Mouse (Mus musculus) brain, adult 2 months (tissue): ENCODE results near the gene Slc24a3.

Source experiments
- DNase-seq: peaks from one replicate; pipeline ENCODE4 v3.0.0; 2011; ENCODE audit warnings: low read depth, low spot score

Gene Slc24a3

GRCm38 (mm10) chr2:145279336-145279735 is 111.8 kb downstream of the Slc24a3 start:
- DNase-seq: no peak

- no peak for DNase-seq
These were observed 116.2 kb downstream of the Slc24a3 start for GRCm38 (mm10) chr2:145283746-145284145.

- no peak for DNase-seq
These were observed 120.9 kb downstream of the Slc24a3 start for GRCm38 (mm10) chr2:145288501-145288900.

GRCm38 (mm10) chr2:145291473-145291872 is 123.9 kb downstream of the Slc24a3 start:
- DNase-seq: peak; percentile 31

- no peak for DNase-seq
These were observed 124.6 kb downstream of the Slc24a3 start for GRCm38 (mm10) chr2:145292196-145292595.

GRCm38 (mm10) chr2:145292816-145293215 is 125.3 kb downstream of the Slc24a3 start:
- DNase-seq: no peak

- DNase-seq: no peak
These were observed 129.4 kb downstream of the Slc24a3 start for GRCm38 (mm10) chr2:145296906-145297305.

GRCm38 (mm10) chr2:145299914-145300699 is 132.6 kb downstream of the Slc24a3 start:
- DNase-seq: peak; percentile 44

GRCm38 (mm10) chr2:145307231-145307883 is 139.8 kb downstream of the Slc24a3 start:
- DNase-seq: no peak

GRCm38 (mm10) chr2:145318916-145319315 is 151.4 kb downstream of the Slc24a3 start:
- DNase-seq: no peak

- no peak for DNase-seq
These were observed 153.7 kb downstream of the Slc24a3 start for GRCm38 (mm10) chr2:145321287-145321686.

- no peak for DNase-seq
These were observed 154.2 kb downstream of the Slc24a3 start for GRCm38 (mm10) chr2:145321755-145322154.

- DNase-seq: no peak
These were observed 156.9 kb downstream of the Slc24a3 start for GRCm38 (mm10) chr2:145324477-145324876.

- peak; percentile 56 for DNase-seq
These were observed 158.3 kb downstream of the Slc24a3 start for GRCm38 (mm10) chr2:145325852-145326251.

- no peak for DNase-seq
These were observed 159.0 kb downstream of the Slc24a3 start for GRCm38 (mm10) chr2:145326544-145326943.

GRCm38 (mm10) chr2:145329756-145330155 is 162.2 kb downstream of the Slc24a3 start:
- DNase-seq: peak; percentile 68

GRCm38 (mm10) chr2:145331525-145331924 is 164.0 kb downstream of the Slc24a3 start:
- no peak for DNase-seq

GRCm38 (mm10) chr2:145333466-145333865 is 165.9 kb downstream of the Slc24a3 start:
- no peak for DNase-seq

GRCm38 (mm10) chr2:145336406-145336805 is 168.9 kb downstream of the Slc24a3 start:
- DNase-seq: peak; percentile 69

GRCm38 (mm10) chr2:145340816-145341215 is 173.3 kb downstream of the Slc24a3 start:
- DNase-seq: peak; percentile 82

- peak; percentile 54 for DNase-seq
These were observed 175.4 kb downstream of the Slc24a3 start for GRCm38 (mm10) chr2:145342956-145343355.

GRCm38 (mm10) chr2:145344521-145344920 is 177.0 kb downstream of the Slc24a3 start:
- peak; percentile 59 for DNase-seq

- peak; percentile 69 for DNase-seq
These were observed 186.2 kb downstream of the Slc24a3 start for GRCm38 (mm10) chr2:145353801-145354200.
